Comparison of ENCODE assay signal across 8 mouse cellular contexts in the genomic region with DNA sequence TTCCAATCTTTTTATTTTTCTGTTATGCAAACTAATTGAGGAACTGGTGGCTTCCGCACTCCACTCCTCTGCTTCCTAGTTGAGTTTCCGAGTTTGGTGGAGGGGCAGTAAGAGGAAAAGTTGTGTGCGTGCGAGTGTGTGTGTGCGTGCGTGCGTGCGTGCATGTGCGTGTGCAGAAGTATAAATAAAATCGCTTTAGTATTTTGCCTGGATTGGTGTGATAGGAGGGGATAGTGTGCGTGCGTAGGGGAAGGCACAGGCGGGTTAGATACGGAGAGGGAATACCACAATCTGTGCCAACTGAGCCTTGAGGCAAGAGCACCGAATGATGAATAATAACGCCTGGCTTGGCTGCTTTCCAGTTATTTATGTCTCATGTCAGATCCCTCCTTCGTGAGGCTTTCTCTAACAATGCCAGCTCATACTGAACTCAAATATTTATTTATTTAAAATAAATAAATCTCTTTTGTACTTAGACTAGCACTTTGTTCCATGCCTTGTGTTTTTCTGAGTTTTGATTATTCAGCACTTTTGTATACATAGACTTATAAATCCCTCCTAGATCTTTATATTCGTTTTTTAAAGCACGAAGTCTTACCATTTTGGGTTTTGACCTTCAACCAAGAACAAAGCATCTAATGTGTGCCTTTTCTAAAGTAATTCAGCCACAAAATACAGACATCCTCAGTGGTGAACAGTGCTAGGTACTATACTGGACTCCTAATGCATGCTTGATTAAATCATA. TPM values are rescaled to one million over a fixed set of nuclear protein-coding genes. Genes with fewer than 3 reads are reported as not detected.
DNase-seq lines count a peak whose midpoint lies in the region; ATAC-seq and TF ChIP-seq lines count a peak whose summit lies in the region.

No protein-coding gene starts in this region.

- peak; percentile 15; the same call in 1 of the 2 replicates for ATAC-seq in forebrain, embryonic 14.5 days
- ATAC-seq in kidney, embryonic 15.5 days (replicated peaks; ENCODE audit: low FRiP score) = no peak
- no peak for ATAC-seq in stomach, embryonic 15.5 days (ENCODE audit: insufficient read depth, low FRiP score, low read depth)

- H3K4me2 ChIP-seq in forebrain, embryonic 14.5 days (ENCODE audit: low read length) = peak overlapping the region; percentile 77
- H3K4me2 ChIP-seq in kidney, embryonic 15.5 days = peak overlapping the region; percentile 84
- peak overlapping the region; percentile 70 for H3K4me2 ChIP-seq in stomach, embryonic 15.5 days

- peak; percentile 5 for DNase-seq in gastrocnemius, postnatal 14 days
- no peak for DNase-seq in gastrocnemius, postnatal 25 days
- DNase-seq in forebrain, embryonic 14.5 days (ENCODE audit: low spot score) = peak; percentile 93

- TF ChIP-seq CTCF in C2C12 (IDR thresholded peaks at IDR 0.05; ENCODE audit: control insufficient read depth, insufficient read depth, insufficient read length) = no peak
- TF ChIP-seq CTCF in bone marrow macrophage, adult 2 months (IDR thresholded peaks at IDR 0.05; ENCODE audit: low read depth, low read length) = no peak

- peaks cover 50% of the 10 kb centered on the region for H3K79me3 ChIP-seq in C2C12 (ENCODE audit: low read depth)

- H3K36me3 ChIP-seq in C2C12 (ENCODE audit: control insufficient read depth, insufficient read depth) (peaks cover 30% of the 10 kb centered on the region), macrophage (ENCODE audit: inconsistent target) (no peaks in the 10 kb centered on the region)
- peaks cover 7% of the 10 kb centered on the region; the same call in 1 of the 2 replicates for H3K36me3 ChIP-seq in forebrain, embryonic 14.5 days (ENCODE audit: control insufficient read depth, insufficient read depth, low read length)
- peaks cover 11% of the 10 kb centered on the region for H3K36me3 ChIP-seq in kidney, embryonic 15.5 days
- no peaks in the 10 kb centered on the region for H3K36me3 ChIP-seq in stomach, embryonic 15.5 days

- 1% methylated on average over 19 of the region's 19 CpGs for WGBS in forebrain, embryonic 14.5 days
- 3% methylated on average over 19 of the region's 19 CpGs for WGBS in kidney, embryonic 15.5 days
- WGBS in macrophage (ENCODE audit: missing documents) = 2% methylated on average over 19 of the region's 19 CpGs
- WGBS in stomach, embryonic 15.5 days = 1% methylated on average over 19 of the region's 19 CpGs

- intact Hi-C loops in gastrocnemius, postnatal 14 days (cut with DNase I; ENCODE audit: low total_unique reads) = loop anchor here (5.0 kb wide), 1 partner anchor 142 kb away; no protein-coding TSS in a partner anchor

- peaks cover 63% of the 10 kb centered on the region for H3K79me2 ChIP-seq in C2C12 (ENCODE audit: control insufficient read depth, insufficient read depth)
- peaks cover 52% of the 10 kb centered on the region for H3K79me2 ChIP-seq in macrophage (ENCODE audit: inconsistent target)

- H3ac ChIP-seq in C2C12 (ENCODE audit: control insufficient read depth, insufficient read length, low read depth) = peak overlapping the region; percentile 85

- no peaks in the 10 kb centered on the region for H3K9me3 ChIP-seq in forebrain, embryonic 14.5 days (replicated peaks; ENCODE audit: control insufficient read depth, low read length)
- no peaks in the 10 kb centered on the region for H3K9me3 ChIP-seq in kidney, embryonic 15.5 days (replicated peaks)
- no peaks in the 10 kb centered on the region for H3K9me3 ChIP-seq in stomach, embryonic 15.5 days

- H3K27ac ChIP-seq in bone marrow macrophage, adult 2 months (ENCODE audit: insufficient read depth, low read depth, low read length) = peak overlapping the region; percentile 81
- peak overlapping the region; percentile 99 for H3K27ac ChIP-seq in forebrain, embryonic 14.5 days (ENCODE audit: low read depth, low read length)
- peak overlapping the region; percentile 99 for H3K27ac ChIP-seq in kidney, embryonic 15.5 days
- peak overlapping the region; percentile 72 for H3K27ac ChIP-seq in macrophage
- peak overlapping the region; percentile 98 for H3K27ac ChIP-seq in stomach, embryonic 15.5 days

- peak overlapping the region; percentile 94 for H3K9ac ChIP-seq in forebrain, embryonic 14.5 days (ENCODE audit: low read length)
- peak overlapping the region; percentile 93 for H3K9ac ChIP-seq in kidney, embryonic 15.5 days
- peak overlapping the region; percentile 69; the same call in 1 of the 2 replicates for H3K9ac ChIP-seq in stomach, embryonic 15.5 days

- peak overlapping the region; percentile 76 for H3K4me3 ChIP-seq in C2C12 (ENCODE audit: insufficient read depth, poor library complexity, severe bottlenecking)
- peak overlapping the region; percentile 68 for H3K4me3 ChIP-seq in bone marrow macrophage, adult 2 months (ENCODE audit: insufficient read depth, low read length)
- H3K4me3 ChIP-seq in forebrain, embryonic 14.5 days (ENCODE audit: low read depth, low read length) = peak overlapping the region; percentile 89
- peak overlapping the region; percentile 93 for H3K4me3 ChIP-seq in kidney, embryonic 15.5 days (replicated peaks)
- H3K4me3 ChIP-seq in macrophage (ENCODE audit: inconsistent target) = peak overlapping the region; percentile 55
- H3K4me3 ChIP-seq in stomach, embryonic 15.5 days (replicated peaks) = peak overlapping the region; percentile 94

- H3K4me1 ChIP-seq in bone marrow macrophage, adult 2 months (ENCODE audit: control insufficient read depth, insufficient read depth, low read length) = peaks cover 22% of the 10 kb centered on the region
- peaks cover 10% of the 10 kb centered on the region for H3K4me1 ChIP-seq in forebrain, embryonic 14.5 days (ENCODE audit: control insufficient read depth, insufficient read depth, low read length)
- H3K4me1 ChIP-seq in kidney, embryonic 15.5 days = peaks cover 7% of the 10 kb centered on the region; the same call in 1 of the 2 replicates
- 0 out of 2 replicates have a peak, but pooled peaks cover 2% of the 10 kb centered on the region for H3K4me1 ChIP-seq in stomach, embryonic 15.5 days

- no peak for TF ChIP-seq POLR2A in bone marrow macrophage, adult 2 months (IDR thresholded peaks at IDR 0.05; ENCODE audit: borderline replicate concordance, low read depth, low read length)

- no peaks in the 10 kb centered on the region for H3K27me3 ChIP-seq in C2C12 (ENCODE audit: control insufficient read depth, insufficient read depth, insufficient read length)
- no peaks in the 10 kb centered on the region for H3K27me3 ChIP-seq in forebrain, embryonic 14.5 days (replicated peaks; ENCODE audit: control insufficient read depth, insufficient read depth, low read length)
- H3K27me3 ChIP-seq in kidney, embryonic 15.5 days = no peaks in the 10 kb centered on the region
- H3K27me3 ChIP-seq in stomach, embryonic 15.5 days (replicated peaks) = no peaks in the 10 kb centered on the region

TF ChIP-seq in C2C12, 6 proteins besides CTCF, POLR2A, EP300 and RAD21:
- no peak for TF ChIP-seq MAX (IDR thresholded peaks at IDR 0.05)
- no peak for TF ChIP-seq USF1 (IDR thresholded peaks at IDR 0.05; ENCODE audit: low read depth)
- no peak for TF ChIP-seq MYOG (IDR thresholded peaks at IDR 0.05; ENCODE audit: control insufficient read depth, extremely low read depth, insufficient read length)
- TF ChIP-seq MYOD1 (IDR thresholded peaks at IDR 0.05; ENCODE audit: control insufficient read depth, insufficient read length, low read depth) = no peak
- TF ChIP-seq CEBPB (IDR thresholded peaks at IDR 0.05; ENCODE audit: low read depth) = no peak
- TF ChIP-seq FOSL1 (IDR thresholded peaks at IDR 0.05; ENCODE audit: insufficient read depth, low read length, poor library complexity, severe bottlenecking) = no peak

RNA-seq across cellular contexts. Expression of gene Tiparp, which starts 1.4 kb away (rescaled TPM):
- total RNA-seq in gastrocnemius, postnatal 14 days (2021) = 10 to 100 TPM in 1 of 2 experiments, 1 to 10 TPM in 1; 8.9 to 12.6 TPM
- total RNA-seq in gastrocnemius, postnatal 25 days (2021) = 1 to 10 TPM; 8.4 to 9.7 TPM
- 2.9 TPM for polyA plus RNA-seq in C2C12 (2012; fragmentation: generic; extraction: Trizol)
- polyA plus RNA-seq in bone marrow macrophage, adult 2 months (2012; ENCODE audit: insufficient read depth, insufficient read length, missing spikeins) = 24.6 and 26.1 TPM in 2 replicates
- polyA plus RNA-seq in forebrain, embryonic 14.5 days (2014; fragmentation: Nextera tagmentation; extraction: Ambion mirVana) = 33.6 and 36.0 TPM in 2 replicates
- polyA plus RNA-seq in kidney, embryonic 15.5 days (2015; fragmentation: Nextera tagmentation; extraction: Ambion mirVana) = 26.0 and 29.5 TPM in 2 replicates
- total RNA-seq in macrophage (2018; cell fraction: chromatin; rRNA removed) = 100 to 1,000 TPM in 14 of 26 experiments, 10 to 100 TPM in 12; 46.8 to 618 (median 104) TPM
- 100 to 1,000 TPM in 6 of 26 experiments, 10 to 100 TPM in 20; 24.2 to 340 (median 48.6) TPM for total RNA-seq in macrophage (2018; cell fraction: cytosol; rRNA removed)
- total RNA-seq in macrophage (2018; cell fraction: nucleus; rRNA removed) = 100 to 1,000 TPM in 16 of 26 experiments, 10 to 100 TPM in 10; 56.4 to 926 (median 131) TPM
- 16.9 to 22.9 TPM (median 19.6 TPM) in 3 replicates for polyA plus RNA-seq in macrophage (2018)
- polyA plus RNA-seq in stomach, embryonic 15.5 days (2015; fragmentation: Nextera tagmentation; extraction: Ambion mirVana) = 35.5 and 38.8 TPM in 2 replicates
